Mouse (Mus musculus) embryonic facial prominence, embryonic 12.5 days (tissue): ENCODE measurements around the gene Aplf. TPM values are rescaled to one million over a fixed set of nuclear protein-coding genes. Genes with fewer than 3 reads are reported as not detected.
A peak's percentile ranks its signal among the peaks of the same experiment; 100 is the strongest.
"Not testable (repeated sequence)": the region's sequence is repeated elsewhere in the genome, so short reads cannot be mapped to it uniquely, and the experiment has no call there.

Experiments used
- ATAC-seq: fragments of 200-750 bp; cut with Nextera tagmentation; 2 replicates; pipeline ENCODE4 v1.8.0; 2017; ENCODE audit not compliant: insufficient number of reproducible peaks, insufficient read depth, low FRiP score, low TSS enrichment
- H3K27ac ChIP-seq: fragments of 300-500 bp; sonication (generic); 2 replicates; pipeline ENCODE4 v1.5.1; 2016; ENCODE audit warnings: mild to moderate bottlenecking
- H3K27me3 ChIP-seq: fragments of 300-500 bp; sonication (generic); 2 replicates; pipeline ENCODE4 v1.6.1; 2016; ENCODE audit warnings: mild to moderate bottlenecking, moderate library complexity
- H3K36me3 ChIP-seq: fragments of 300-500 bp; sonication (generic); 2 replicates; pipeline ENCODE4 v1.6.1; 2016; ENCODE audit warnings: mild to moderate bottlenecking
- H3K4me1 ChIP-seq: fragments of 300-500 bp; sonication (generic); 2 replicates; pipeline ENCODE4 v1.6.1; 2016
- H3K4me2 ChIP-seq: fragments of 300-500 bp; sonication (generic); replicated peaks from 2 replicates; pipeline ENCODE4 v1.6.1; 2016; ENCODE audit warnings: mild to moderate bottlenecking, moderate library complexity
- H3K4me3 ChIP-seq: fragments of 300-500 bp; sonication (generic); 2 replicates; pipeline ENCODE4 v1.5.1; 2016; ENCODE audit warnings: mild to moderate bottlenecking
- H3K9ac ChIP-seq: fragments of 300-500 bp; sonication (generic); 2 replicates; pipeline ENCODE4 v1.6.1; 2016; ENCODE audit warnings: mild to moderate bottlenecking, moderate library complexity
- H3K9me3 ChIP-seq: fragments of 300-500 bp; sonication (generic); 2 replicates; pipeline ENCODE4 v1.6.1; 2016; ENCODE audit warnings: mild to moderate bottlenecking, moderate library complexity
- WGBS: fragments of 180-500 bp; shearing (Covaris S2); methylation state at CpG from one replicate; pipeline ENCODE4 v1.1.7; 2016; 5-methylcytosine and 5-hydroxymethylcytosine counted together
- polyA plus RNA-seq: library from polyadenylated mRNA; unstranded; fragments of >200 nt; fragmentation: Nextera tagmentation; extraction: Ambion mirVana; gene quantifications from 2 replicates; pipeline ENCODE4 v1.2.1, GENCODE M21; 2016

Aplf gene
- polyA plus RNA-seq, 1 experiment from 2014 or later: 13.6 TPM

DNA sequence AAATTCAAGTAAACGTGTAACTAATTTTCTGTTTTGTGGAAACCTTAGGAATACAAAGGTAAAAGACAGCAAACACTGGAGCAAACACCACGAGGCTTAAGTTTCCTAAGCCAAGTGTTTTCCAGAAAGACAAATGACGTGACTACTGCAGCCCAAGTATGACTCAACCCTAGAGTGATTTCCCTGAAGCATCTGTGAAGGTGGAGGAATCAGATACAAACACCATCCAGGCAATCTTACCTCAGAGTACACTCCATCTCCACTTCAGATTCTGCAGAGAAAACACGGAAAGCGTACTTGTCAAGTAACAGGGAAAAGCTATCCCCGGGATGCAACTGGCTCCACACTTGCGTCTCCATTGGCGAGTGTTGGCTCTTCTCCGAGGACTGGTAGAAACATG, 8.5 kb downstream of the Aplf start:
- Histone ChIP-seq H3K9ac (no peak overlapping the region), H3K27ac (no peak overlapping the region), H3K27me3 (no peaks in the 10 kb centered on the region), H3K4me3 (no peak overlapping the region), H3K4me2 (no peak overlapping the region), H3K9me3 (no peaks in the 10 kb centered on the region), H3K4me1 (no peaks in the 10 kb centered on the region), H3K36me3 (0 out of 2 replicates have a peak, but pooled peaks cover 2% of the 10 kb centered on the region)
- ATAC-seq: no peak
- WGBS: 90% methylated on average over 9 of the region's 9 CpGs

DNA sequence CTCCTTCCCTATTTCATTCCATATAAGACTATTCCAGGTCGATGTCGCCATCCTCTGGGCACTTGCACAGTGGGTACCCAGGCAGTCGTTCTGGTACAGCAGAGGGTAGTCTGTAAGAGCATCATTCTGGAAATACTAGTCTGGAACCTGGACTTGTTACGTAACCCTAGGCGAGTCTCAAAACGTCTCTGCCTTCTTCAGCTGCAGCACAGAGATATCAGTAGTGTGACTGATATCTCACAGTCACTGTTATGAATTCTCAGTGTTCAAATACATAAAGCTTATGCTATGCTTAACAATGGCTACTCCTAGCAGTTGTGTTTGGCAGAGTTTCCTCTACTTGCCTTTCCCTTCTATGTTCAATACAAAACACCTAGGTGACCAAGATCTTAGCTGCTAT, 9.8 kb downstream of the Aplf start:
- 71% methylated on average over 6 of the region's 6 CpGs for WGBS
- Histone ChIP-seq H3K36me3 (0 out of 2 replicates have a peak, but pooled peaks cover 2% of the 10 kb centered on the region), H3K27ac (no peak overlapping the region), H3K9ac (no peak overlapping the region), H3K27me3 (no peaks in the 10 kb centered on the region), H3K9me3 (no peaks in the 10 kb centered on the region), H3K4me1 (no peaks in the 10 kb centered on the region), H3K4me3 (no peak overlapping the region), H3K4me2 (no peak overlapping the region)
- no peak for ATAC-seq

DNA sequence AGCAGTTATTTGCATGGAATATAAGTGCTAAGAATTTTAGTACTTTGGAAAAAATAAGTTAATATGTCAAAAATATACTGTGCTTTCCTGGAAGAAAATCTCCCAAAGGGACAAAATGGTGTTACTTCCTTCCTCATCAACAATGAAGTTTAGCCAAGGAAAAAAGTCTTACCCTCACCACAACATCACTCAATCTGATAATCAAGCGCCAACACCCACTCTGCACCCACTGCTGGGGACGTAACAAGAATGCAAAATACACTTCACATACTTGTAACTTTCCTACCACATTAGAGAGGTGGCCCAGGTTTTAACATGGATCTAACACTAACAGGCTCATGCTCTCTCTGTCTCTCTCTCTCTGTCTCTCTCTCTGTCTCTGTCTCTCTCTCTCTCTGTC, 10.3 kb downstream of the Aplf start:
- Histone ChIP-seq H3K27me3 (no peaks in the 10 kb centered on the region), H3K9me3 (no peaks in the 10 kb centered on the region), H3K27ac (no peak overlapping the region), H3K4me1 (no peaks in the 10 kb centered on the region), H3K4me2 (no peak overlapping the region), H3K36me3 (0 out of 2 replicates have a peak, but pooled peaks cover 2% of the 10 kb centered on the region), H3K9ac (no peak overlapping the region), H3K4me3 (no peak overlapping the region)
- ATAC-seq: no peak
- WGBS: 87% methylated on average over 2 of the region's 2 CpGs

DNA sequence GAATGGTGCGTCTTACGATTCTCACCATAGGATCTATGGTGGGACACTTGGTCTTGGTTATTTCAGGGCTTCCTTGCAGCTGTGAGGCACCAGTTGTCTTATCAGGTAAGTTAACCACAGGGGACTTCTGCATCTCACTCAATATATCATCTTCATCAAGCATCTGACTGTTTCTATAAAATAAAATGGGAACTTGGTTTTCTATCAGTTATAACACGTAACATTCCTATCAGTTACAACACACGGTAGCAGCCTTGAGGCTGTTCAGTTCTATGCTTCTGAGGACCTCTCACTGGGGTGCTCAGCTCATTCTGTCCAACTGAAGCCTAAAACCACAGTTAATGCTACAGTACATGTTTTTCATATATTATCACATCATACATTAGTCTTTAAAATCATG, 13.2 kb downstream of the Aplf start:
- WGBS: 90% methylated on average over 4 of the region's 4 CpGs
- ATAC-seq: no peak
- Histone ChIP-seq H3K36me3 (0 out of 2 replicates have a peak, but pooled peaks cover 4% of the 10 kb centered on the region), H3K27ac (no peak overlapping the region), H3K4me3 (no peak overlapping the region), H3K4me2 (no peak overlapping the region), H3K9ac (no peak overlapping the region), H3K27me3 (no peaks in the 10 kb centered on the region), H3K9me3 (no peaks in the 10 kb centered on the region), H3K4me1 (0 out of 2 replicates have a peak, but pooled peaks cover 4% of the 10 kb centered on the region)

DNA sequence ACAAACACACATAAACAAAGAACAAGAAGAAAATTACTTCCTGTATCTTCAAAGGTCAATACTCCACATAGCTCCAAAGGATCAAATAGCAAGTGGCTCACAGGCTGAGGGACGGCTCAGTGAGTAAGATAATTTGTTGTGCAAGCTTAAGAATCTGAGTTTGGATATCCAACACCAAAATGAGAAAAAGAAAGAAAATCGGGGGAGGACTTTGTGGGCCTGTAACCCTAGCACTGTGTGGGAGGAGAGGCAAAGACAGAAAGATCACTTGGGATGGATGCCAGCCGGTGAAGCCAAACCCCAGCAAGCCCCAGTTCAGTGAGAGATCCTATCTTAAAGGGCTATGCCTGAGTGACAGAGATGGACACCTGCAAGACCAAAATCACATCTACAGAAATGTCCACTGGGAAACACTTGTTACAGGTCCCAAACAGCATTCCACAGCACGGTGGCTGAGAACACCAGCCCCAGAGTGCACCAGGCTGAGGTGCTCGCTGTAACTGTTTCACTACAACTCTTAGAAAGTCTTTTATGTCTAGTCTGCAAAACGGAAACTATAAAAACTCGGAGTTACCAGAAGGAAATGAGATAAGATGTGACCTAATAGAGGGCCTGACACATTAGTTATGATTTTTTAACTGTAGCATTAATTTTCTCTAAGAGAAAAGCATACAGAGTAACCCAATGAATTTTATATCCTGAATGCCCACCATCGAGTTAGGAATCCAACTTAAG, 17.9 kb downstream of the Aplf start:
- Histone ChIP-seq H3K4me3 (no peak overlapping the region), H3K36me3 (0 out of 2 replicates have a peak, but pooled peaks cover 4% of the 10 kb centered on the region), H3K4me2 (no peak overlapping the region), H3K27ac (peak overlapping the region; percentile 13; the same call in 1 of the 2 replicates), H3K9ac (no peak overlapping the region), H3K4me1 (0 out of 2 replicates have a peak, but pooled peaks cover 7% of the 10 kb centered on the region), H3K9me3 (no peaks in the 10 kb centered on the region), H3K27me3 (no peaks in the 10 kb centered on the region)
- ATAC-seq: no peak
- 61% methylated on average over 8 of the region's 8 CpGs for WGBS

DNA sequence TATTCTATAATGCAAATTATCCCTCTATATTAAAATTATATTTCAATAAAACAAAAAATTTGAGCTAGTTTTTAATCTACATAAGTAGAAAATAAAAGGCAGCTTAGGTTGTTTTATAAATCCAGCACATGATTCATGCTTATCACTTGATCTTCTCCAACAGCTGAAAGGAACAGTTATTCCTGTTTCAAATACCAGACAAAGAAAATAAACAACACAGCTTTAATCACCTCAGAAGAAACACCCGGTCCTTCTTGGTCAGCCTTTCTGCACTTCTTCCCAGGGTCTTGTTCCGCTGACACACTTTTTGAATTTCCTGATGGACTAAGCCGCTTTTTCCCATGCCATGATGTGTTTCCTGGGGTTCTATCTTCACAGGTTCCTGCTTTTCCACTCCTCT, 18.5 kb downstream of the Aplf start:
- Histone ChIP-seq H3K9me3 (no peaks in the 10 kb centered on the region), H3K27me3 (no peaks in the 10 kb centered on the region), H3K4me1 (0 out of 2 replicates have a peak, but pooled peaks cover 7% of the 10 kb centered on the region), H3K9ac (no peak overlapping the region), H3K4me3 (no peak overlapping the region), H3K4me2 (no peak overlapping the region), H3K27ac (peak overlapping the region; percentile 13; the same call in 1 of the 2 replicates), H3K36me3 (0 out of 2 replicates have a peak, but pooled peaks cover 4% of the 10 kb centered on the region)
- WGBS: 58% methylated on average over 3 of the region's 3 CpGs
- ATAC-seq: no peak

DNA sequence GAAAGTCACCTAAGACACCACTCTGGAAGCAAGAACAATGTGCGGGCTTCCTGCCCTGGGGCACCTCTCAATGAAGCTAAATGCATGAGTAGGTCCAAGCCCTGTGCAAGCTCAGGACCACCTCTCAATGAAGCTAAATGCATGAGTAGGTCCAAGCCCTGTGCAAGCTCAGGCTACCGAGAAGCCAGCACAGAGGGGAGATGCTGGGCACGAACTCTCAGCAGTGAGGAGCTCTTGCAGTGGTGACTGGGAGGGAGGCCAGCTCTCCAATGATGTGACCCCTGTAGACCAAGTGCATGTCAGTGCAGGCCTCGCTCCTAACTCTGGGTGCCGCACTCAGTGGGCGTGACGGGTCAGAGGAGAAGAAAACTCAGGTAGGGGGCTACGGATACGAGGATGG, 19.3 kb downstream of the Aplf start:
- H3K36me3 ChIP-seq: 0 out of 2 replicates have a peak, but pooled peaks cover 4% of the 10 kb centered on the region
- no peak overlapping the region for H3K9ac ChIP-seq
- WGBS: 89% methylated on average over 9 of the region's 9 CpGs
- no peak overlapping the region for H3K4me2 ChIP-seq
- 0 out of 2 replicates have a peak, but pooled peaks cover 7% of the 10 kb centered on the region for H3K4me1 ChIP-seq
- H3K27me3 ChIP-seq: no peaks in the 10 kb centered on the region
- H3K4me3 ChIP-seq: no peak overlapping the region
- H3K9me3 ChIP-seq: no peaks in the 10 kb centered on the region
- no peak for ATAC-seq
- H3K27ac ChIP-seq: no peak overlapping the region

DNA sequence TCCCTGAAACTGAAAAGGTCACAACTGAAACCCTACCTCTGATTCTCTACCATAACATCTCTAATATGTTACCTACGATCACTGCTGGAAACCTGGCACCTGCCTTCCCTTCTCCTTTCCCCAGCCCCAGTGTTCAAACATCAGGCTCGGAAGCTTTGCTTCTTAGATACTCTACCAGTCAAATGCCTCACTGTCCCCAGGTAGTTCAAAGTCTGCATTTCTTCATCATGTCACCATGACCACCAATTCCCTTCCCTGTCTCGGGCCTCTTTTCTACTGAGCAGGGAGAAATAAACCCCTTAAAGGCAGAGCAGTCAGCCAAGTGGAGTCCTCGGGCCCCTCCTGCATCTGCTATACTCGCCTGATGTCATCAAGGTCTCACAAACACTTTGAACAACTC, 20.2 kb downstream of the Aplf start:
- Histone ChIP-seq H3K4me2 (no peak overlapping the region), H3K36me3 (0 out of 2 replicates have a peak, but pooled peaks cover 4% of the 10 kb centered on the region), H3K4me1 (0 out of 2 replicates have a peak, but pooled peaks cover 7% of the 10 kb centered on the region), H3K9me3 (no peaks in the 10 kb centered on the region), H3K27me3 (no peaks in the 10 kb centered on the region), H3K4me3 (no peak overlapping the region), H3K27ac (no peak overlapping the region), H3K9ac (no peak overlapping the region)
- ATAC-seq: no peak
- 88% methylated on average over 5 of the region's 5 CpGs for WGBS

DNA sequence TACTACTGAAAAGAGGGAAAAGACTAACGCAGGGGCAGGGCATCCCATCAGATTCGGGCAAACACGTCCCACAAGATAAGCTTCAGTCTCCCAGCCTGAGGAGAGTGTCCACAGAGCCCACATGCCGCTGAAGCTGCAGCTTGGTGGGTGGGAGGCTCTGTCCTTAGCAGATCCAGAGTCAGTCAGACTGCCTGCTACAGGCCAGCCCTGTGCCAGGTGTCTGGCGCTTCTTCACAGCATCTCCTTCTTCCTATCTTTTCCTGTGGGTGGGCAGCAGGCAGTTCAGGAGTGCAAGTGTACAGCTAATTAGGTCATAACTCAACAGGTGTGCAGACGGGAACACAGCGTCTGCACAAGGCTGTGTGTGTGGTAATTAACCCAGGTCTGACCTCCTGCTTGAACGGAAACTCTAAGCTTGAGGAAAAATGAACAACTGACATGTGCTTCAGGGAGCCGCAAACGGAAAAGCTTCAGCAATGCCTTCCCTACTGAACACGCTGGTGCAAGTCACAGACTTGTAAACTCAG, 33.8 kb downstream of the Aplf start:
- no peak overlapping the region for H3K27ac ChIP-seq
- no peak overlapping the region for H3K9ac ChIP-seq
- peaks cover 6% of the 10 kb centered on the region; the same call in 1 of the 2 replicates for H3K36me3 ChIP-seq
- H3K4me2 ChIP-seq: no peak overlapping the region
- H3K9me3 ChIP-seq: no peaks in the 10 kb centered on the region
- WGBS: 47% methylated on average over 11 of the region's 11 CpGs
- 0 out of 2 replicates have a peak, but pooled peaks cover 4% of the 10 kb centered on the region for H3K4me1 ChIP-seq
- H3K27me3 ChIP-seq: no peaks in the 10 kb centered on the region
- no peak for ATAC-seq
- no peak overlapping the region for H3K4me3 ChIP-seq

DNA sequence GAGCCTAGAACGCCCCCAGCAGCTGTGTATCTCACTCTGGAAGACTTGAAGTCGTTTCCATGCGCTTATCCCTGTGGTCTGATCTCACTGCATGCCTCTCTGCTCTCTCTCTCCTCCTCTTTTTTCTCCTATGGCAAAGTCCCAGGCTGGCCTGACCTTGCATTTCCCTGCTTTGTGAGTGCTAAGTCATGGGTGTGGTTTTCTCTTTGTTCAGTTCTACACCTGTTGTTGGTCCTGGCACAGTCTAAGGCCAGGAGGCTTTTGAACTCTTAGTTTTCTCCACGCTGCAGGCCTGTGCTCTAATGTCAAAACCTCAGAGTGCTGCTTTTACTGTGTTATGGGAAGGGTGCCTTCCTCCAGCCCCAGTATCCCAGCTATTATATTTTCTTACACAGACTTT, 39.8 kb downstream of the Aplf start:
- H3K9me3 ChIP-seq: no peaks in the 10 kb centered on the region
- no peak overlapping the region for H3K4me3 ChIP-seq
- H3K36me3 ChIP-seq: no peaks in the 10 kb centered on the region
- WGBS: 79% methylated on average over 4 of the region's 4 CpGs
- no peak overlapping the region for H3K27ac ChIP-seq
- H3K4me1 ChIP-seq: no peaks in the 10 kb centered on the region; the same call in 1 of the 2 replicates
- no peak for ATAC-seq
- no peak overlapping the region for H3K9ac ChIP-seq
- no peak overlapping the region for H3K4me2 ChIP-seq
- H3K27me3 ChIP-seq: no peaks in the 10 kb centered on the region

DNA sequence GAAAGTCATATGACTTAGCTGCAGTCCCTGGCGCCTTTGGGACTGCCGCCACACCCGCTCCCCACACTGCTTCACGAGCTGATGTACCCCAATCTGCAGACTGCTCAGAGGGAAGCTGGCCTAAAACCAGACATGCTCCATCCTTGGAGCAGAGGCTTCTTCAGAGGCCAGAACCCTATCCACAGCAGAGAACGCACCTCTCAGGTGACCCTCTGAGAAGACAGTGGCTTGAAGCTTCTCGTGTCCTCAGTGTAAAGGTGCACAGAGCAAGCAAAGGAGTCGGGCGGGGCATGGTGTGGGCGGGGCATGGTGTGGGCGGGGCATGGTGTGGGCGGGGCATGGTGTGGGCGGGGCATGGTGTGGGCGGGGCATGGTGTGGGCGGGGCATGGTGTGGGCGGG, 43.1 kb downstream of the Aplf start:
- H3K4me2 ChIP-seq, H3K9ac ChIP-seq, H3K4me1 ChIP-seq, H3K27me3 ChIP-seq, H3K27ac ChIP-seq, H3K9me3 ChIP-seq, H3K4me3 ChIP-seq, H3K36me3 ChIP-seq, ATAC-seq: not testable (repeated sequence)
- 73% methylated on average over 15 of the region's 15 CpGs for WGBS

DNA sequence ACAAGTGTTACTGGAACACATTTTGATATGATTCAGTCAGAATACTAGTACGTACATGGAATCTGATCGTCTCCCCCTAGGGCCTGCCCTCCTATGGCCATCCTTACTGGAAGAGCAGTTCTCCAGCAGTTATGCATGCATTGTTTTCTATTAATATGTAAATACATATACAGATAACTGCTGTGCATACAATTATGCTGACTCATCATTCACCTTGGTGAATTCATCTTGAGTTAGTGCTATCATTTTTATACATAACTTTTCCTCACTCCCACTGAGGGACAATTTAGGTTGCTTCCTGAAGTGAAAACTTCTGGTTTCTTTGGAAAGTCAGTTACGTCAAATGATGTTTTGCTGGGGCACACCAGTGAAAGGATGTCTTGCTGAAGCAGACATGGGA, 48.8 kb downstream of the Aplf start:
- H3K36me3 ChIP-seq: no peaks in the 10 kb centered on the region
- H3K4me2 ChIP-seq: no peak overlapping the region
- H3K9ac ChIP-seq: no peak overlapping the region
- H3K9me3 ChIP-seq: no peaks in the 10 kb centered on the region
- H3K27me3 ChIP-seq: no peaks in the 10 kb centered on the region
- no peak overlapping the region for H3K27ac ChIP-seq
- H3K4me3 ChIP-seq: no peak overlapping the region
- 90% methylated on average over 3 of the region's 3 CpGs for WGBS
- ATAC-seq: no peak
- peaks cover 4% of the 10 kb centered on the region; the same call in 1 of the 2 replicates for H3K4me1 ChIP-seq
